Mouse (Mus musculus) liver, embryonic 11.5 days (tissue): ENCODE data around the gene Ambra1. TPM values are rescaled to one million over a fixed set of nuclear protein-coding genes. Genes with fewer than 3 reads are reported as not detected.

Source experiments
- ATAC-seq: fragments of 200-750 bp; cut with Nextera tagmentation; replicated peaks from 2 replicates; pipeline ENCODE4 v1.8.0; 2017; ENCODE audit warnings: moderate number of reproducible peaks, mild to moderate bottlenecking, moderate TSS enrichment, moderate library complexity; ENCODE audit not compliant: low FRiP score
- DNase-seq: peaks from one replicate; pipeline ENCODE4 v3.0.0-alpha.2; 2017; ENCODE audit warnings: low spot score
- H3K27ac ChIP-seq: fragments of 300-500 bp; sonication (generic); 2 replicates; pipeline ENCODE4 v1.5.1; 2014; ENCODE audit warnings: mild to moderate bottlenecking, low read depth, low read length, control low read depth
- H3K27me3 ChIP-seq: fragments of 300-500 bp; sonication (generic); replicated peaks from 2 replicates; pipeline ENCODE4 v1.6.1; 2014; ENCODE audit warnings: low read length, mixed read lengths; ENCODE audit not compliant: control insufficient read depth, insufficient read depth
- H3K36me3 ChIP-seq: fragments of 300-500 bp; sonication (generic); 2 replicates; pipeline ENCODE4 v1.6.1; 2014; ENCODE audit warnings: mild to moderate bottlenecking, low read length, moderate library complexity, mixed read lengths; ENCODE audit not compliant: control insufficient read depth, insufficient read depth
- H3K4me1 ChIP-seq: fragments of 300-500 bp; sonication (generic); replicated peaks from 2 replicates; pipeline ENCODE4 v1.6.1; 2014; ENCODE audit warnings: low read length, mixed read lengths; ENCODE audit not compliant: control insufficient read depth, insufficient read depth
- H3K4me2 ChIP-seq: fragments of 300-500 bp; sonication (generic); 2 replicates; pipeline ENCODE4 v1.6.1; 2014; ENCODE audit warnings: mild to moderate bottlenecking, control low read depth, moderate library complexity
- H3K4me3 ChIP-seq: fragments of 300-500 bp; sonication (generic); 2 replicates; pipeline ENCODE4 v1.5.1; 2014; ENCODE audit warnings: low read depth, low read length, control low read depth
- H3K9ac ChIP-seq: fragments of 300-500 bp; sonication (generic); 2 replicates; pipeline ENCODE4 v1.6.1; 2014; ENCODE audit warnings: low read depth, low read length, control low read depth
- H3K9me3 ChIP-seq: fragments of 300-500 bp; sonication (generic); 2 replicates; pipeline ENCODE4 v1.6.1; 2016; ENCODE audit warnings: low read length, inconsistent platforms, mixed read lengths; ENCODE audit not compliant: control insufficient read depth
- WGBS: fragments of 180-500 bp; shearing (Covaris S2); extraction: QIAGEN DNeasy Blood & Tissue Kit; methylation state at CpG from one replicate; pipeline ENCODE4 v1.1.7; 2014; 5-methylcytosine and 5-hydroxymethylcytosine counted together
- polyA plus RNA-seq: library from polyadenylated mRNA; unstranded; fragments of >200 nt; fragmentation: Nextera tagmentation; extraction: Ambion mirVana; gene quantifications from 2 replicates; pipeline ENCODE4 v1.2.1, GENCODE M21; 2014

The Ambra1 gene
- polyA plus RNA-seq, 1 experiment from 2014 or later, result 14.0 TPM

GRCm38 (mm10) chr2:91958049-91958448 lies 228.1 kb downstream of the Ambra1 start:
- Histone ChIP-seq H3K27me3 (no peaks in the 10 kb centered on the region), H3K27ac (no peak overlapping the region; the same call in 1 of the 2 replicates), H3K9ac (no peak overlapping the region), H3K4me3 (no peak overlapping the region), H3K4me1 (peaks cover 88% of the 10 kb centered on the region), H3K4me2 (no peak overlapping the region; the same call in 1 of the 2 replicates), H3K36me3 (0 out of 2 replicates have a peak, but pooled peaks cover 2% of the 10 kb centered on the region), H3K9me3 (no peaks in the 10 kb centered on the region)
- ATAC-seq (no peak), DNase-seq (no peak)
- WGBS, result 83% methylated on average over 8 of the region's 8 CpGs

GRCm38 (mm10) chr2:91958701-91959457 lies 228.9 kb downstream of the Ambra1 start:
- DNase-seq, result no peak
- 0 out of 2 replicates have a peak, but pooled peaks cover 2% of the 10 kb centered on the region for H3K36me3 ChIP-seq
- no peak overlapping the region for H3K27ac ChIP-seq
- no peaks in the 10 kb centered on the region for H3K9me3 ChIP-seq
- H3K27me3 ChIP-seq, result no peaks in the 10 kb centered on the region
- no peak overlapping the region for H3K4me3 ChIP-seq
- peaks cover 79% of the 10 kb centered on the region for H3K4me1 ChIP-seq
- no peak for ATAC-seq
- WGBS, result 44% methylated on average over 10 of the region's 10 CpGs
- 0 out of 2 replicates have a peak overlapping the region, but pooled peaks have one; percentile 4 for H3K4me2 ChIP-seq
- peak overlapping the region; percentile 18; the same call in 1 of the 2 replicates for H3K9ac ChIP-seq

GRCm38 (mm10) chr2:91959544-91960410 lies 229.8 kb downstream of the Ambra1 start:
- Histone ChIP-seq H3K9ac (peak overlapping the region; percentile 18), H3K4me3 (no peak overlapping the region), H3K27me3 (no peaks in the 10 kb centered on the region), H3K4me1 (peaks cover 72% of the 10 kb centered on the region), H3K4me2 (no peak overlapping the region; the same call in 1 of the 2 replicates), H3K36me3 (0 out of 2 replicates have a peak, but pooled peaks cover 2% of the 10 kb centered on the region), H3K27ac (no peak overlapping the region; the same call in 1 of the 2 replicates), H3K9me3 (no peaks in the 10 kb centered on the region)
- ATAC-seq (no peak), DNase-seq (no peak)
- WGBS, result 84% methylated on average over 11 of the region's 11 CpGs

- no peak overlapping the region for H3K4me3 ChIP-seq
- no peak for ATAC-seq
- WGBS, result 87% methylated on average over 5 of the region's 5 CpGs
- H3K27ac ChIP-seq, result peak overlapping the region; percentile 17; the same call in 1 of the 2 replicates
- H3K9me3 ChIP-seq, result no peaks in the 10 kb centered on the region
- H3K4me1 ChIP-seq, result peaks cover 69% of the 10 kb centered on the region
- H3K4me2 ChIP-seq, result no peak overlapping the region
- 0 out of 2 replicates have a peak, but pooled peaks cover 2% of the 10 kb centered on the region for H3K36me3 ChIP-seq
- H3K27me3 ChIP-seq, result no peaks in the 10 kb centered on the region
- H3K9ac ChIP-seq, result no peak overlapping the region; the same call in 1 of the 2 replicates
- DNase-seq, result no peak
Observed at GRCm38 (mm10) chr2:91960459-91960858, 230.5 kb downstream of the Ambra1 start.

- ATAC-seq, result no peak
- peak overlapping the region; percentile 57 for H3K27ac ChIP-seq
- 30% methylated on average over 4 of the region's 4 CpGs for WGBS
Observed at GRCm38 (mm10) chr2:91961901-91962761, 232.2 kb downstream of the Ambra1 start.

GRCm38 (mm10) chr2:91962864-91963401 lies 233.0 kb downstream of the Ambra1 start:
- Histone ChIP-seq H3K27me3 (no peaks in the 10 kb centered on the region), H3K9me3 (no peaks in the 10 kb centered on the region), H3K4me1 (peaks cover 55% of the 10 kb centered on the region), H3K27ac (peak overlapping the region; percentile 87), H3K36me3 (0 out of 2 replicates have a peak, but pooled peaks cover 2% of the 10 kb centered on the region), H3K4me2 (peak overlapping the region; percentile 95), H3K9ac (peak overlapping the region; percentile 90), H3K4me3 (peak overlapping the region; percentile 97)
- peak; percentile 9; the same call in 1 of the 2 replicates for ATAC-seq
- under 1% methylated on average over 39 of the region's 39 CpGs for WGBS
- DNase-seq, result no peak

More at GRCm38 (mm10) chr2:91961901-91962761, 232.2 kb downstream of the Ambra1 start:
- H3K9me3 ChIP-seq, result no peaks in the 10 kb centered on the region
- H3K27me3 ChIP-seq, result no peaks in the 10 kb centered on the region
- DNase-seq, result no peak
- H3K4me1 ChIP-seq, result peaks cover 63% of the 10 kb centered on the region
- peak overlapping the region; percentile 97 for H3K4me3 ChIP-seq
- 0 out of 2 replicates have a peak, but pooled peaks cover 2% of the 10 kb centered on the region for H3K36me3 ChIP-seq
- H3K9ac ChIP-seq, result peak overlapping the region; percentile 90
- H3K4me2 ChIP-seq, result peak overlapping the region; percentile 95

GRCm38 (mm10) chr2:91963443-91963932 lies 233.6 kb downstream of the Ambra1 start:
- under 1% methylated on average over 51 of the region's 57 CpGs for WGBS
- peak; percentile 92 for ATAC-seq

More at GRCm38 (mm10) chr2:91963443-91963932, 233.6 kb downstream of the Ambra1 start:
- peak overlapping the region; percentile 97 for H3K4me3 ChIP-seq
- peaks cover 50% of the 10 kb centered on the region for H3K4me1 ChIP-seq
- 0 out of 2 replicates have a peak, but pooled peaks cover 2% of the 10 kb centered on the region for H3K36me3 ChIP-seq
- H3K9me3 ChIP-seq, result no peaks in the 10 kb centered on the region
- peak; percentile 94 for DNase-seq
- no peaks in the 10 kb centered on the region for H3K27me3 ChIP-seq
- H3K27ac ChIP-seq, result peak overlapping the region; percentile 87
- H3K9ac ChIP-seq, result peak overlapping the region; percentile 90
- H3K4me2 ChIP-seq, result peak overlapping the region; percentile 95
